Mouse (Mus musculus) liver, embryonic 14.5 days (tissue): ENCODE data around the gene Eif3d.
"Not testable (repeated sequence)": the region's sequence is repeated elsewhere in the genome, so short reads cannot be mapped to it uniquely, and the experiment has no call there.

Source experiments
- CTCF ChIP-seq: IDR thresholded peaks from 2 replicates; pipeline ENCODE4 v1.5.1; 2016; ENCODE audit warnings: antibody characterized with exemption, low read depth, control low read depth
- EP300 ChIP-seq: IDR thresholded peaks from 2 replicates; pipeline ENCODE4 v1.6.1; 2016; ENCODE audit warnings: antibody characterized with exemption, low read depth

DNA sequence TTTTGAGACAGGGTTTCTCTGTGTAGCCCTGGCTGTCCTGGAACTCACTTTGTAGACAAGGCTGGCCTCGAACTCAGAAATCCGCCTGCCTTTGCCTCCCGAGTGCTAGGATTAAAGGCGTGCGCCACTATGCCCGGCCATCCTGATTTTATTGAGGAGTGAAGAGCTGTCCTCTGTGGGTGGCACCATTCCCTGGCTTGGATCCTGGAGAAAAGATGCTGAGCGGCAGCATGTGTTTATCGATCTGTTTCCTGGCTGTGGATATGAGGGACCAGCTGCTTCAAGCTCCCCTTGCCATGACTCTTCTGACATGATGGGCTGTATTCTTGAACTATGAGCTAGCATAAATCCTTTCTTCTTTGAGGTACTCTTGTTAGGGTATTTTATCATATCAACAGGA, 37.6 kb upstream of the Eif3d start:
- TF ChIP-seq CTCF, EP300: not testable (repeated sequence)
